Mouse (Mus musculus) liver, embryonic 15.5 days (tissue): ENCODE measurements around the gene Gns. TPM values are rescaled to one million over a fixed set of nuclear protein-coding genes. Genes with fewer than 3 reads are reported as not detected.
"Not testable (repeated sequence)": the region's sequence is repeated elsewhere in the genome, so short reads cannot be mapped to it uniquely, and the experiment has no call there.

Experiments used
- ATAC-seq: fragments of 200-750 bp; cut with Nextera tagmentation; 2 replicates; pipeline ENCODE4 v1.8.0; 2017; ENCODE audit warnings: moderate number of reproducible peaks, mild to moderate bottlenecking, moderate library complexity; ENCODE audit not compliant: insufficient read depth
- H3K27ac ChIP-seq: fragments of 300-500 bp; sonication (generic); replicated peaks from 2 replicates; pipeline ENCODE4 v1.5.1; 2015; ENCODE audit warnings: mild to moderate bottlenecking, inconsistent platforms
- H3K27me3 ChIP-seq: fragments of 300-500 bp; sonication (generic); 2 replicates; pipeline ENCODE4 v1.6.1; 2015; ENCODE audit warnings: mild to moderate bottlenecking, inconsistent platforms
- H3K36me3 ChIP-seq: fragments of 300-500 bp; sonication (generic); replicated peaks from 2 replicates; pipeline ENCODE4 v1.6.1; 2015; ENCODE audit warnings: moderate library complexity, mild to moderate bottlenecking, inconsistent platforms
- H3K4me1 ChIP-seq: fragments of 300-500 bp; sonication (generic); replicated peaks from 2 replicates; pipeline ENCODE4 v1.6.1; 2015; ENCODE audit warnings: inconsistent platforms
- H3K4me2 ChIP-seq: fragments of 300-500 bp; sonication (generic); 2 replicates; pipeline ENCODE4 v1.6.1; 2015; ENCODE audit warnings: moderate library complexity, mild to moderate bottlenecking, inconsistent platforms
- H3K4me3 ChIP-seq: fragments of 300-500 bp; sonication (generic); replicated peaks from 2 replicates; pipeline ENCODE4 v1.5.1; 2015; ENCODE audit warnings: mild to moderate bottlenecking, inconsistent platforms
- H3K9ac ChIP-seq: fragments of 300-500 bp; sonication (generic); 2 replicates; pipeline ENCODE4 v1.6.1; 2015; ENCODE audit warnings: moderate library complexity, mild to moderate bottlenecking, inconsistent platforms
- H3K9me3 ChIP-seq: fragments of 300-500 bp; sonication (generic); replicated peaks from 2 replicates; pipeline ENCODE4 v1.6.1; 2016; ENCODE audit warnings: inconsistent platforms
- WGBS: fragments of 180-500 bp; shearing (Covaris S2); methylation state at CpG from one replicate; pipeline ENCODE4 v1.1.7; 2015; ENCODE audit warnings: mixed read lengths; ENCODE audit not compliant: insufficient replicate concordance; 5-methylcytosine and 5-hydroxymethylcytosine counted together
- polyA plus RNA-seq: library from polyadenylated mRNA; unstranded; fragments of >200 nt; fragmentation: Nextera tagmentation; extraction: Ambion mirVana; gene quantifications from 2 replicates; pipeline ENCODE4 v1.2.1, GENCODE M21; 2015

Gns gene
- 16.9 and 18.7 TPM in 2 replicates for polyA plus RNA-seq

DNA sequence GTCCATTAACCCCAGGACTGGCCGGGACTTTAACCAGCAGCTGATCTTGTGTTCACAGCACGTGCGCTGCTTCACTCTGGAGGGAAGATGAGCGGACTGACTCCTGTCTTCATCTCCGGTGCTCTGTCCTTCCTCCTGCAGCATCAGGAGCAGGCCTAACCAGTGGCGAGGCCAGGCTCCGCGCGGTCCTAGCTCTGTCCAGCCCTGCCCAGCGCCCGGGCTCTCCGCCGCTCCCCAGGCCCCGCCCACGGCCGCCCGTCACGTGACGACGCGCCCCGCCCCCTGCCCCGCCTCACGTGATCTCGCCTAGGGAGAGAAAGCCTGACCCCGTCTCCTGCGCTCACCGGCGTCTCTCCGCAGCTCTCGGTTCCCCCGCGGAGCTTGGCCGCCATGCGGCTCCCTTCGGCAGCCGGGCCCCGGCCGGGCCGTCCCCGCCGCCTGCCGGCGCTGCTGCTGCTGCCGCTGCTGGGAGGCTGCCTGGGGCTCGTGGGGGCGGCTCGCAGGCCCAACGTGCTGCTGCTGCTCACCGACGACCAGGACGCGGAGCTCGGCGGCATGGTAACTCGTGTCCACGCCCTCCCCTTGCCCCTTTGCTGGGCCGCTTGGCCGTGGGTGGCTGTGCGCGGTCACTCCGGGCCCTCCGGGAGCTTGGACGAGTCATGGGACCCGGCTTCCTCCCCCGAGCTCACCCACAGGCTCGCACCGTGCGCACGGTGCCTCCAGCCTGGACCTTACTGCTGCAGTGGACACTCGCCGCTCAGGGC lies at the start of gene Gns:
Gene Gns, plus strand, starts transcription at position 290 of the 764 bp plus-strand sequence.
- Histone ChIP-seq H3K4me1 (peaks cover 43% of the 10 kb centered on the region), H3K27ac (peak within 1 kb of the TSS; percentile 74), H3K9me3 (no peaks in the 10 kb centered on the region), H3K27me3 (no peaks in the 10 kb centered on the region), H3K9ac (peak within 1 kb of the TSS; percentile 82), H3K4me2 (peak within 1 kb of the TSS; percentile 100), H3K36me3 (0 out of 2 replicates have a peak, but pooled peaks cover under 1% of the 10 kb centered on the region), H3K4me3 (peak within 1 kb of the TSS; percentile 86)
- under 1% methylated on average over 66 of the region's 72 CpGs for WGBS
- peak; percentile 90 for ATAC-seq

DNA sequence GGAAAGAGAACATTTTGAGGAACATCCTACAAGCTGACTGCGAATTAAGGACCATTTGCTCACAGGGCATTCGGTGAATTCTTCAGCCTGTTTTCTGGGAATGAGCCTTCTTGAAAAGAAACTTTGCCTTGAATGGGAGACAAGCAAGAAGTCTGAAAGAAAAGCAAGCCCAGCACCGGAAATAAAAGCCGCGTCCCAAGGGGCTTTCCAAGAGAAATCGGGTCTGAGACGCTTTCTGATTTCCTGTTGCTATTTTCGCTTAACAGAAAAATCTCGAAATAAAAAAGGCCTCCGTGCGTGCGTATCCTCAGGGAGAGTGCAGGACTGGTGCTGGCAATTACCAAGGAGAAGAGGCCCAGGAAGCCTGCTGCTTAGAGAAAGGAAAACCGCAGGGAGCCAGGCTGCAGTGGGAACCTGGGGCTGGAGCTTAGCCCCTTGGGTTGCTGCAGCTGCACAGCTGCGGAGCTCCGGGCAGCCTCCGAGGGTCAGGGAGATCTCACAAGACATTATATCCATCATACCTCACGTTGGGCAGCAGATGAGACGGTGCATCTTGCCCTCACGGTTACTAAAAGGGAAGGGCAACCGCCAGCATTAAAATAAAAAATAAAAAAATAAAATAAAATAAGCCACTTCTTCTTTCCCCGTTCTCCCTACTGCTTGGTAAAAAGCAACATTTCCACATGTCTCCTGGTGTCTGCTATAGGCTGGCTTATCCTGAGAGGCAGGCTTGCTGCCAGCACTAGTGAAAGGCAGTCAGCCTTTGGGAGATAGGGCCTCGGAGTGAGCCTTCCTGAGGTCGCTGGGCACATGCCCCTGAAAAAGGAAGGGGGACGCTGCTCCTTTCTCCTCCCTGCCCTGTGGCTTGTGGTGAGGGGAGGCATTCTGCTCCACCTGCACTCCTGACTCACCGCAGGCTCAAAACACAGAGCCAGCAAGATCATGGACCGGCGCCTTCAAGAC lies 49.3 kb upstream of the Gns start:
- peaks cover 2% of the 10 kb centered on the region for H3K4me1 ChIP-seq
- no peaks in the 10 kb centered on the region for H3K9me3 ChIP-seq
- no peak overlapping the region for H3K27ac ChIP-seq
- ATAC-seq = no peak
- no peaks in the 10 kb centered on the region for H3K36me3 ChIP-seq
- peaks cover 54% of the 10 kb centered on the region for H3K27me3 ChIP-seq
- no peak overlapping the region for H3K9ac ChIP-seq
- WGBS = 19% methylated on average over 27 of the region's 27 CpGs
- H3K4me3 ChIP-seq = no peak overlapping the region
- H3K4me2 ChIP-seq = no peak overlapping the region; the same call in 1 of the 2 replicates

DNA sequence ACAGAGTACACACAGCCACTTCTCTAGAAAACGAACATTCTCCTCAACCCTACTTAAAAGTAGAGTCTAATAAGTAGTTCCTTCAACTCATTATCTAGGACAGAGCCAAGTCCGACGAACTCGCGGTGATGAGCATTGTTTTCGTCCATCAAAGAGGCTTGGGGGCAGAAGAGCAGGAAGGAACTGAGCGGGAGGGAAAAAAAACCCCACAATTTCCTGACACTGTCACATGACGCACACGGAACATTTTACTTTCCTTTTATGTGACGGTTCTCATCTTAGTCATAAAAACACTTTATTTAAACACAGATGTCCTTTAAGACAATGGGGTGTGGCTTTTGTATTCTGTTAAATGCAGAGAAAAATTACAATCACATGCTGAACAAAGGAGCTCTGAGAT lies 48.5 kb upstream of the Gns start:
- Histone ChIP-seq H3K4me3 (no peak overlapping the region), H3K27me3 (peaks cover 46% of the 10 kb centered on the region), H3K27ac (no peak overlapping the region), H3K36me3 (no peaks in the 10 kb centered on the region), H3K9ac (no peak overlapping the region), H3K4me2 (no peak overlapping the region), H3K4me1 (no peaks in the 10 kb centered on the region), H3K9me3 (no peaks in the 10 kb centered on the region)
- WGBS = 40% methylated on average over 10 of the region's 10 CpGs
- no peak for ATAC-seq

DNA sequence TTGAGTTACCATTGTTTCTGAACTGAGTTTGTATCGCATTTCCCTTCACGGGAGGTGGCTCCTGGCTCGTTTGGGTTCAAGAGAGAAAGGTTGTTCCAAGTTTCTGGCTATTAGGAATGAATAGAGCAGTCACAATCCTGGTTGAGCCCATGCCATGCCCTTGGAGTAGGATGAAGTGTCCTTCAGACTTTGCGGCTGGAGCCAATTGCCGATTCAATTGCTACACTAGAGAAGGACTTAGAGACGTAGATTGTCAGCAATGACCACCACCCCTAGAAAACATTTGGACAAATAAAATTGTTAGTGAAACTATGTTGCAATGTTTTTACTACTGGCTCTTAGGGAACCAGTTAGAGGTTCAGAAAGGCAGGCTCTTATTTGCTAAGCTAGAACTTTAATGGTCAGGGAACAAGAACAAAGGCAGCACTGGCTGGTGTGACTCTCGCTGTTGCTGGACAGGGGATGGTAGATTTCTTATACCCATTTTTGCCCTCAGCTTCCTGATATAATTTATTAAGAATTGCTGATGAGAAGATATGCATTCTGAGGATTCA lies 46.4 kb upstream of the Gns start:
- H3K36me3 ChIP-seq = no peaks in the 10 kb centered on the region
- H3K27me3 ChIP-seq = peaks cover 25% of the 10 kb centered on the region
- H3K9ac ChIP-seq = no peak overlapping the region
- no peak for ATAC-seq
- H3K9me3 ChIP-seq = no peaks in the 10 kb centered on the region
- no peaks in the 10 kb centered on the region for H3K4me1 ChIP-seq
- no peak overlapping the region for H3K4me3 ChIP-seq
- H3K4me2 ChIP-seq = no peak overlapping the region
- no peak overlapping the region for H3K27ac ChIP-seq
- 64% methylated on average over 7 of the region's 7 CpGs for WGBS

DNA sequence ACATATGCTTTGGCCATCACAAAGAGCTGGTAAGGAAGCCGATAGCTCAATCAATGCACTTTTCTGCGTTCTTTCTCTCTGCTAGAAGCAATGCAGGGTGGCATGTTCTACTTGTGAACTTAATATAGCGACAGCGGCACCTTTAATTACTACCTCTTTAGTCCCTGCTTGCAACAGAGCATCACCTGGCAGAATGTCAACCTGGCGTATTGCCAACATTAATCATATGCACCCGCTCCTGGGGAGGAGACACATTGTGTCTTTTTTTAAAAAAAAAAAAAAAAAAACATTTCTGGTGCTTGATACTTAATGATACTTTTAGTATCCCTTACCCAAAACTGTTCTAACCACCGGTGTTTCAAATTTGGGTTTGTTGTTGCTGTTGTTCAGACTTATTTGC lies 41.4 kb upstream of the Gns start:
- H3K4me1 ChIP-seq = no peaks in the 10 kb centered on the region
- no peaks in the 10 kb centered on the region for H3K27me3 ChIP-seq
- ATAC-seq = no peak
- no peaks in the 10 kb centered on the region; the same call in 1 of the 2 replicates for H3K9me3 ChIP-seq
- H3K9ac ChIP-seq = no peak overlapping the region
- H3K36me3 ChIP-seq = no peaks in the 10 kb centered on the region
- H3K4me2 ChIP-seq = no peak overlapping the region
- 75% methylated on average over 7 of the region's 7 CpGs for WGBS
- no peak overlapping the region for H3K4me3 ChIP-seq
- no peak overlapping the region for H3K27ac ChIP-seq

DNA sequence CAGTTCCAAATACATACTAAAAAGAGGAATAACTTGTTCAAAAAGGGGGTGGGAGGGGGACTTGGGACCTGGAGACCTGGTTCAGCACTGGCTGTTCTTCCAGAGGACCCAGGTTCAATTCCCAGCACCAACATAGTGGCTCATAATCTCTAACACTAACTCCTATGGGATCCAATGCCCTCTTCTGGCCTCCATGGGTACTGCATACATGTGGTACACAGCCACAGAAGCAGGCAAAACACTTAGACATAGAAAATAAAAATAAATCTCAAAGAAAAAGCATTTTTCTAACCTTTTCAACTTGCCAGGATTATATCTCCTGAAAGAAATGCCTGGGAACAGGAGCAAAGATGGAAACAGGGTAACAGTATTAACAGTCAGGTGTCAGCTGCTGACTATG lies 38.7 kb upstream of the Gns start:
- Histone ChIP-seq H3K9me3 (no peaks in the 10 kb centered on the region; the same call in 1 of the 2 replicates), H3K36me3 (no peaks in the 10 kb centered on the region), H3K4me1 (no peaks in the 10 kb centered on the region), H3K4me2 (no peak overlapping the region), H3K9ac (no peak overlapping the region), H3K27ac (no peak overlapping the region), H3K4me3 (no peak overlapping the region), H3K27me3 (no peaks in the 10 kb centered on the region)
- ATAC-seq = no peak

DNA sequence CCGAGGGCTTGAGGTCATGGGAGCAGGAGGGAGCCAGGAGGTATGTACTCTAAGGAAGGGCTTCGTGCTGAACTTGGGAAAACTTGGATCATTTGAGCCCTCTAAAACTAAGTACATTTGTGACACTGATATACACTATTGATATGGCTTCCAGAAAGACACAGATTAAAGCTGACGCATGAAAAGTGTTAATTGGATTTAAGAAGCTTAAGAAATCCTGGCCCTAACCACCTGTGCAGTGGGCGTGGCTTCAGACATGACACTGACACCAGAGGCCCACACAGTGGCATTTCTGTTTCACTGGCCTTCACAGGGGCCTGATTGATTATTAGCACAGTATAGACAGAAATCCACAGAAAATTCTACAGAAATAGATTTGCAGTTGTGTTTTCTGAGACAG lies 35.3 kb upstream of the Gns start:
- Histone ChIP-seq H3K4me1 (no peaks in the 10 kb centered on the region), H3K9ac (no peak overlapping the region), H3K4me3 (no peak overlapping the region), H3K4me2 (no peak overlapping the region), H3K36me3 (no peaks in the 10 kb centered on the region), H3K27ac (no peak overlapping the region), H3K9me3 (no peaks in the 10 kb centered on the region; the same call in 1 of the 2 replicates), H3K27me3 (no peaks in the 10 kb centered on the region)
- ATAC-seq = no peak
- WGBS = 59% methylated on average over 4 of the region's 4 CpGs

DNA sequence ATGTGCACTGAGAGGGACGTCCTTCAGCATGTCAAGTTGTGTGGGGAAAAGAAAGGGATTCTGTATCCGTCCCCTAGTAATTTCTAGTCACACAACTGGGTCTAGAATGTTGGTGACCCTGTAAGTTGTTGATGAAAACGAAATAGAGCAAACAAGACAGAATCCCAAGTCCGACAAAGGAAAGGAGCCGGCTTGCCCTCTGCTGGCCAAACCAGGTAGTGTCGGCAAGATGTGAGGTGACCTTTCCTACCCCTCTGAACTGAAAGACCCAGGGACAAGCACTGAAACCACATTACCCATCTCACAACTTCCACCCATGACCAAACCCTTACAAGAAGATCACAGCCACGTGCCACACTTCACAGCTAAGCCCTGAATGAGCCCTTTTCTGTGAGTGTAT lies 34.0 kb upstream of the Gns start:
- ATAC-seq = no peak
- 7% methylated on average over 7 of the region's 7 CpGs for WGBS
- Histone ChIP-seq H3K9ac (no peak overlapping the region), H3K36me3 (no peaks in the 10 kb centered on the region), H3K4me3 (no peak overlapping the region), H3K27me3 (no peaks in the 10 kb centered on the region), H3K4me2 (no peak overlapping the region), H3K9me3 (no peaks in the 10 kb centered on the region; the same call in 1 of the 2 replicates), H3K4me1 (no peaks in the 10 kb centered on the region), H3K27ac (no peak overlapping the region)

DNA sequence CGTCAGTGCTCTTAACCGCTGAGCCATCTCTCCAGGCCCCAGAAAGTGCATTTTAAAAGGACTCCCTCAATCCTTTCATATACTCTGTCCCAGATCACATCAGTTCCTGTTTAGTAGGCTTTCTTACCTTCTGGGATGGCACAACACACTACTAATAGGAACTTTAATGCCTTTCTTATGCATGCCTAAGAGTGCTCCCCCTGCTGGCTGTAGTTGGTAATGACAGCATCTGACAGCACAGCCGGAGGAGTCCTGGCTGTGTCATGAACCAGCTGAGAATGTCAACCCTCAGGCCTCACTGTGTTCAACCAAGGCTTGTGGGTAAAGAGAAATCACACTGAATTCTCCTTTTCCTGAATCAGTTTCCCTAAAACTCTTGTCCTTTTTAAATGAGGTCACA lies 30.3 kb upstream of the Gns start:
- Histone ChIP-seq H3K9me3 (no peaks in the 10 kb centered on the region), H3K36me3 (no peaks in the 10 kb centered on the region), H3K27ac (no peak overlapping the region), H3K4me3 (no peak overlapping the region), H3K9ac (no peak overlapping the region), H3K27me3 (no peaks in the 10 kb centered on the region), H3K4me1 (no peaks in the 10 kb centered on the region), H3K4me2 (no peak overlapping the region)
- WGBS = 70% methylated on average over 3 of the region's 3 CpGs
- no peak for ATAC-seq

DNA sequence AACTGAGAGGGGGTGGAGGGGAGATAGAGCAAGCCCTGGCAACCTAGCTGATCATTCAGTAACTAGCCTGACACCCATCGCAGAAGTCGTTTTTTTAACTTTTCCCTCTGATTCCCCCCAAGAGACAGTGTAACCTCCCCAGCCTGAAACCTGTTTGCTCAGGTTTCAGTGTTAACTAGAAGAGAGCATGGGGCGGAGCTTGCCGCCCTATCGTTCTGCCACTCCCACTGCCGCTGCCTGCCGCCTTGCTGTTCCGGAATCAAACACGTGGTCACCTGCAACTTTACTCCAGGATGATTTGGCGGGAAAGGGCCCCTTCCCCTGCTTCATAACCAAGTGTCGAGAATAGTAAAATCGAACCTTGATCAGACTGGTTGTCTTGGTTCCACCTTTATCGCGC lies 28.4 kb upstream of the Gns start:
- not testable (repeated sequence) for H3K4me2 ChIP-seq, H3K9ac ChIP-seq, H3K27me3 ChIP-seq, H3K9me3 ChIP-seq, H3K4me3 ChIP-seq, H3K27ac ChIP-seq, H3K4me1 ChIP-seq, H3K36me3 ChIP-seq, ATAC-seq
- WGBS = 66% methylated on average over 14 of the region's 14 CpGs
